Mouse (Mus musculus): Measurements from ENCODE around the gene Gabra2.

Gene Gabra2

DNA sequence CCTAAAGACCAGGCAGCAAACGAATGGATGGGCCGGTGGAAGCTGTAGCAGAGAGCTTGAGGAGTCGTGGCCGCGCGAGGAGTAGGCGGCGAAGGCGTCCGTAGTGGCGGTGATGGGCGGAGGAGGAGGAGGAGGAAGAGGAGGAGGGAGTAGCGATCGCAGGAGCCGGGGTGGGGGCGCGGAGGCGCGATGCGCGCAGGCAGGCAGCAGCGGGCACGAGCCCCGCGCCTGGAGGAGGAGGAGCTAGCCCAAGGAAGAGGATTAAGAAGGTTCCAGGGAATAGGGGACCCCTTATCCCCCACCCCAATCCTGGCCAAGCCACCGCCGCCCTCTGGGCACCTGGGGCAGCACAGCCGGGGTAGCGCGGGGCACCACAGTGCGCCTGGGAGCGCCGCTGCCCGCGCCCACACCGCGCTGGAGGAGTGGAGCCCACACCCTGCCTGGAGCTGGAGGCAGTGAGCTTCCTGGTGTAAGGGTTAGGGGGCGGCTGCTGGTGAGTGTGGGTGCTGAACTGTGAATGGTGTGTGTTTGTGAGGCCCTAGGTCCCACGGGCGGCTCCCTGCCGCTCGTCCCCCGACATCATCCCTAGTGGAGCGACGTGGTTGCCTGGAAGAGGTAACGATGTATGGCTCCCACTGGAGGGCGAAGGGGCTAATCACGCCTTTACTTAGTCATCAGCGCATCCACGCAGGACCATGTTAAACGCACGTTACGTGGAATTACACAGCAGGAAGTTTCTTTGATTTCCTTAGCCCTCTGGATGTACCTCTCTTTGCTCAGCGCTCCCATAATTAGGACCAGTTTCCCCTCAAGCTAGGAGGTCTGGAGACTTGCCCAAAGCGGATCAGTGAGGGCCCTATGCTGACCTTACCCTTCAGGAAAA lies at the start of gene Gabra2:
Gabra2 (minus strand) TSS at position 125 of the 883 bp plus-strand sequence.
- DNase-seq: peak; percentile 79

- no peak for DNase-seq
These were observed 41.0 kb upstream of the Gabra2 start for GRCm38 (mm10) chr5:71136691-71137090.

- no peak for DNase-seq
These were observed 40.2 kb upstream of the Gabra2 start for GRCm38 (mm10) chr5:71135840-71136239.

- no peak for DNase-seq
These were observed 32.1 kb upstream of the Gabra2 start for GRCm38 (mm10) chr5:71127721-71128120.

GRCm38 (mm10) chr5:71115216-71115615 lies 19.6 kb upstream of the Gabra2 start:
- peak; percentile 20 for DNase-seq

- DNase-seq: peak; percentile 57
These were observed 469 bp downstream of the Gabra2 start for GRCm38 (mm10) chr5:71095180-71095579.

- no peak for DNase-seq
These were observed 873 bp downstream of the Gabra2 start for GRCm38 (mm10) chr5:71094776-71095175.

DNA sequence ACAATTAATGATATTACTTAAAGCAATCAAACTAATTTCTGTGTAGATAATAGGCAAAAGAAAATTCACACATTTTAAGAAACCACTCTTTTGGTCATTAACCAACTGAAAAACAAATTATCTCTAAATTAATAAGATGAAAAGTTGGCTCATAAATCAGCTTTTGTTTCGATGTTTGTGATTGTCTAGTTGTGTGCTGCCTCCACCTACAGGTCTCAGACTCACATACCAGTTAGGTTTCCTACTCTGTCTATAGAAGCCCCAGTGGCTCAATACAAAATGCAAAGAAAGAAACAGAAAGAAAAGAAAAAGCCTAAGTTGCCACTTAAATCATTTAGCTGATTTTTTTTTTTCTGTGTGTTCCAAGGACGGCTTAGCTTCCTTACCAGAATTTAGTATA lies 1.8 kb downstream of the Gabra2 start:
- no peak for DNase-seq

GRCm38 (mm10) chr5:71092475-71092874 lies 3.2 kb downstream of the Gabra2 start:
- peak; percentile 81 for DNase-seq

GRCm38 (mm10) chr5:71091926-71092325 lies 3.7 kb downstream of the Gabra2 start:
- DNase-seq: no peak

DNA sequence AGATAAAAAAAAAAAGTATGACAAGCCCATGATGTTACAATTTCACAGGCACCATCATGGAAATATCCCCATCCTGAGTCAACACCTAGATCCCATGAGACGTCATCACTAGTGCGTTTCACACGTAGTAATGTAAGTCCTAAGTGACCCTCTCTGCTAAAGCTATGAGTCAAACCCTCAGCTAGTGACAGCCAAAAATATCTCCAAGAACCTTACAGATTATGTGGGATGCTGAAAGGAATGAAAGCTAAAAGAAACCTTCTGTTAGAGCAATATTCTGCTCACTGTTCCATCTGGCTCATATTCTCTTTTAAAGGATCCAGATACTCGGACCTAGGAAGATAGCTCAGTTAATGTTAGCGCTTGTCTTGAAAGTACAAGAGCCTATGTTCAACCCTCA lies 16.8 kb downstream of the Gabra2 start:
- no peak for DNase-seq

DNA sequence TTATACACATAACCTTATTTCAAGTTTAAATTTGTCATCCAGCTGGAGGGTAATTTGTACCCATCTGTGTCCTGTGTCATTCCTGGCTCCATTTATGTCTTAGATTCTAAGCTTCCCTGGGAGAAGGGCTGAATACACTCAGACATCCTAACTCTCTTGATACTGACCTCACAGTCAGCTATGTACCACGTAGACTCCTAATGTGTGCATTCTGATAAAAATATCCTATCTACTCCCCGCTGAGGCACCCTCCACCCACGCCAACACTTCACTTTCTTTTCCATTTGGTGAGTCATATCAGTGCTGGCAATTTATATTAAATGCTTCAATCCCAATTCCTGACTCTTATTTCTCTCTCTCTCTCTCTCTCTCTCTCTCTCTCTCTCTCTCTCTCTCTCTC lies 34.0 kb downstream of the Gabra2 start:
- DNase-seq: no peak

- no peak for DNase-seq
These were observed 37.6 kb downstream of the Gabra2 start for GRCm38 (mm10) chr5:71058047-71058446.

DNA sequence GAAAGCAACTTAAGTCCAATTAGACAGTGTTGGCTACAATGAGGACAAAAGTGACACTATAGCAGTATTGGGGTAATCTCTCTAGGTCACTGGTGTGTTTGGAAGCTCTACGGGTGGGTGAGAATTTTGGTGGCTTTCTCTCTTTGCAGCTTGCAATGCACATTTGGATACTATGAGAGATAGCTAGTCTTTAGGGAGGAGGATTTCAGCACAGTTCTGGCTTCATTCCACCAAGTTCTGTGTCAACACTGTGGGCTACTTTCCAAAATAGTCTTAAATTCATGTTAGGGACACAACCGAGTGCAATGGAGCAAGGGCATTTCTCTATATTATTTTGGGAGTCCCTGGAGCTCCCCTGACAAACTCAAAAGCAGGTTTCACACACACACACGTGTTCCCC lies 58.3 kb downstream of the Gabra2 start:
- DNase-seq: no peak

DNA sequence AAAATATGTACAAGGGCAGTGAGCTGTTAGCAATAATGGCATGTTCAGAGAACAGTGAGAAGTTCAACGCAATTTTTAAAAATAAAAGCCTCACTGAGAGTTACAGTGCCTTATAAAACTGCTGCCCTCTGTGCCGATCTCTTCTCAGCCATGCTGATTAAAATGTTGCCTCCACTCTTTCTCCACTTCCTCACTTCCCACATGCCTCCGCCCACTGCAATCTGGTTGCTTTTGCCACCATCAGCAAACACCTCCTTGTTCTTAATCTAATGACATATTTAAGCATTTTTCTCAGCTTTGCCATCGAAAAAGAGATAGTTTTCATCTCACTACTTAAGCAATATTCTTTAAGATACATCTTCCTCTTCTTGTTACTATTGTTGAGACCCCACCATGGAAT lies 69.7 kb downstream of the Gabra2 start:
- DNase-seq: no peak

GRCm38 (mm10) chr5:71011751-71012150 lies 83.9 kb downstream of the Gabra2 start:
- no peak for DNase-seq

DNA sequence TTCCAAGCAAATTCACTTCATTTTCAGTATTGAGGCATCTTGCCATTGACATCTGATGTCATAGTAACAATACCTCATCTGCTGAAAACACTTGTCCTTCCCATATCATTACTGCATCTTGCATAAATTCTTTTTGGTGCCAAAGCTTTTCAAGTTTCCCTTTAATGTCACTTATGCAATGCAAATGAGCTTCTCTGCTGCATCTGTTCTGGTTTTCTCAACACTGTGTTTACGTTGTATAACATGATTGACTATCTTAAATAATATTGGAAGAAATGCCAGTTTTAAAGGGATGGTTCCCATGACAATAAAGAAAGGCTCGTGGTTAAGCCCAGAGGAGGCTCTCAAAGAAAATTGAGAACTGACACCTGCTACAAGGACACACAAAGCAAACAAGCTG lies 84.4 kb downstream of the Gabra2 start:
- no peak for DNase-seq

DNA sequence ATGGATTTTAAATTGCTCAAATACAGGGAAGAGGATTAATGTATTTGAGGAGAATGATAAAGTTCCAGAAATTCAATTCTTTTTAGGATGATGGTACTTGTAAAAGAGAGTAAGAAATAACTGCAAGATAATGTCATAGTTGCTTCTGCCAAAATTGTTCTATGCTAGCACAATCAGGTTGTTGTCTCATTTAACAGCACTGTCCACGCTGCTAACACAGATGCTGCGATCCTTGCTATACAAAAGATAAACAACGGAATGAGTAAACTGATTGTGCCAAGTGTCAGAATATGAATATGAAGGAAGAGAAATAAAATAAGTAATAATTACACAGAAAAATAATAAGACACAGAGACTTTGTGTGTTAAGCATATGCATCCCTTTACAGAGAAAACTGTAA lies 84.9 kb downstream of the Gabra2 start:
- DNase-seq: no peak

DNA sequence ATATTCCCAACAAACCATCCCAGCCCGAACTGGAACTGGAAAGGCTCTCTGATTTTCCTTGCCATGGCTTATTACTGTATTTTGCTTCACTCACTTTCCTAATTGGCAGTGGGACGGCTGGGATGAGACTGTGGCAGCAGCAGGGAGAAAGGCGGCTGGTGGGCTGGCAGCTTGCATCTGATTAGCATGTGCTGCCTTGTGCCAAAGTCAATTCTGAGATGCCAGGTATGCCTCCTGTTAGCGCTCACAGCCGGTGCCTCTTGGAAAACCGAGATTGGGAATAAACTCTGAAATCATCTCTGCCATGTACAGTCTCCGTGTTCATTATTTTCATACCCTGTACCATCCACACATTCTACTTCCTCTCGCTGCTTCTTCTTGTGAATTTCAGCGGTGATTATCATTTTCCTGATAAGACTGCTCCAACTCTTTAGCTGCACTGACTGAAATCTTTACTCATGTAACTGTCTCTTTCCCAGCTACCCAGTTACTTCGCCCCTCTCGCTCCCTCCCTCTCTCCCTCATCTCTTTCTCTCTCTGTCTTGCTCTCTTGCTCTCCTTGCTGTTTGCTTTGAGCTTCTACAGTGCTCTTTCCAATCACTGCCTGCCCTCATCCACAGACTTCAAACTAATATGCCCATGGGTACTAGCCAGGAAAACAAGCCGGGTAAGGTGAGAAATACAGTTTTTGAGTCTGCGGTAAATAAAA lies 99.9 kb downstream of the Gabra2 start:
- peak; percentile 49 for DNase-seq

GRCm38 (mm10) chr5:70993281-70993680 lies 102.4 kb downstream of the Gabra2 start:
- no peak for DNase-seq

DNA sequence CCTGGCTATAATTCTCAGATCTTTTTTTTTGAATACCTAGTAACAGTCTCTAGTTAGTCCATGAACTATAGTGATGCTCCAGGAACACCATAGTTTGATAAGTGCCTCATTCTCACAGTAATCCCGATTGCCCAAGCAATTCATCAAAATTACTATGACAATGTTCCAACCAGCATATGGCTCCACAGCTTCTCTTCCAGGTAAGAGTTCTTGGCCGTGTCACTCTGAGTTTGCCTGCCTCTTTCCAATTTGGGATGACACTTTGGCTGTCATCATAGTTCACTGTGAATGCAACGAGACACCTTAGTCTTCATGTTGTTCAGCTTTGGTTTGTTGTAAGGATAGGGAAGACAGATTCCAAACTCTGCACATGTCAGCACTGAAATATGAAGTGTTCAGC lies 104.8 kb downstream of the Gabra2 start:
- DNase-seq: no peak

All from right cerebral cortex, postnatal 4 days (tissue).